In the genomic region with DNA sequence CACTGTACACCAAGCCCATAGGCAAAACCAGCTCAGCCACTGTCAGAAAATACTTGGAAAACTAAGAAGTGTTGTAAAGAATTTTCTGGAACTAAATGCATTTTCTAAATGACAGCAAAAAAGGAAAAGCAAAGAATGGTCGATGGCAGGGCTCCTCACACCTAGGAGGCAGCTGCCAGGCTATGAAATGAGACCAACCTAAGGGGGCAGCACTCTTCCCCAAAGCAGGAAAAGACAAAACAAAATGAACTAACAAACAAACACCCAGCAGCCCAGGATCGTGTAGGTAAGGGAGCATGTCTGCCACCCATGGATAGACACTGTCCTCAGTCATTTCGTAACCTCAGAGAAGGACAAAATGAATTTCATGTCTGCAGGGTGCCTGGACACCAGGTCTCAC, we compare ENCODE assay signal across 16 mouse cellular contexts. TPM values are rescaled to one million over a fixed set of nuclear protein-coding genes. Genes with fewer than 3 reads are reported as not detected.
"Had no signal": no experiment of that assay in that cellular context is flagged by ENCODE, and none has a peak within 500 bp of the region (broad histone marks: within the 10 kb centered on the region; RNA-seq: fewer than 3 reads in every experiment).

No protein-coding gene starts in this region.

- H3K27ac ChIP-seq: kidney, postnatal 0 days; liver, embryonic 14.5 days; midbrain, embryonic 12.5 days; neural tube, embryonic 13.5 days had no signal

- H3K9ac ChIP-seq: limb, embryonic 12.5 days; liver, embryonic 14.5 days; midbrain, embryonic 12.5 days; neural tube, embryonic 13.5 days had no signal

- DNase-seq: kidney, adult 11 months; kidney, adult 9 months; kidney, postnatal 36 days; lung, adult 2 months; retina, postnatal 1 day; right cerebral cortex, postnatal 4 days; spleen, adult 18-20 months; thymus, postnatal 36 days had no signal

- ATAC-seq: midbrain, embryonic 16.5 days had no signal

- H3K27me3 ChIP-seq: limb, embryonic 12.5 days; midbrain, embryonic 12.5 days; neural tube, embryonic 13.5 days had no signal

- H3K4me1 ChIP-seq: midbrain, embryonic 12.5 days; neural tube, embryonic 13.5 days had no signal

- H3K4me3 ChIP-seq: limb, embryonic 12.5 days; midbrain, embryonic 12.5 days; neural tube, embryonic 13.5 days had no signal

- H3K4me2 ChIP-seq: limb, embryonic 12.5 days; midbrain, embryonic 12.5 days; neural tube, embryonic 13.5 days had no signal

- H3K9me3 ChIP-seq: limb, embryonic 12.5 days; midbrain, embryonic 12.5 days; neural tube, embryonic 13.5 days had no signal

RNA-seq across cellular contexts. Expression of a gene that starts 37.4 kb away (rescaled TPM):
- total RNA-seq: layer of hippocampus, adult 18-20 months; megakaryocyte-erythroid progenitor cell, adult 5-6 weeks had no signal
- polyA plus RNA-seq: limb, embryonic 12.5 days; midbrain, embryonic 12.5 days; midbrain, embryonic 16.5 days; neural tube, embryonic 13.5 days had no signal
